Mouse (Mus musculus) spleen, embryonic (tissue): ENCODE data around the gene Dock8.

Experiments
- CTCF ChIA-PET: fragments of 350-600 bp; sonication (Branson Sonifier 250); formaldehyde crosslinking; loops from one replicate; lab custom pipeline; 2022; lab: Charles Lee

Dock8 gene

DNA sequence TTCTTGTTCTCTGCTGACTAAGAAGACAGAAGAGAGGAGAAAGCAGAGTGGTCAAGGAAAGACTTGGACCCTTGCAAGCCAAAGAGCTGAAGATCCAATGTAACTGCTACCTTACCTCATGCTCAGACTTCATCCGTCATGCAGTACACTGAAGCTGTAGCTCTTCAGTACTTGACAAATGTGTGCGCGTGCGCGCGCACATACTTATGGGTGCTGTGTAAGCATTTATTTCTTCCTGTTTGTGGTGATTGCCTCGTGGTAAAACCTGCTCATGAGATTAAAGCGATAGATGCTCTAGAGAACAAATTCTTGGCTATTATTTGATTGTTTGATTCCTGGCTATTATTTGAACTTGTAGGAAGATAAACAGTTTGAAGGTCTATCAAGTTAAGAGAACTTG is 58.5 kb downstream of the Dock8 start:
- CTCF ChIA-PET = interaction anchor here (0.5 to 0.6 kb wide), 2 partner anchors 22 to 50 kb away, joined by 4 read pairs; no protein-coding TSS in a partner anchor

GRCm38 (mm10) chr19:25059847-25060364 is 60.6 kb downstream of the Dock8 start:
- CTCF ChIA-PET = no interaction called here

- CTCF ChIA-PET = interaction anchor here (0.6 kb wide), 1 partner anchor 10 kb away, joined by 8 read pairs; no protein-coding TSS in a partner anchor
Measured at GRCm38 (mm10) chr19:25060375-25060774, 61.0 kb downstream of the Dock8 start.

DNA sequence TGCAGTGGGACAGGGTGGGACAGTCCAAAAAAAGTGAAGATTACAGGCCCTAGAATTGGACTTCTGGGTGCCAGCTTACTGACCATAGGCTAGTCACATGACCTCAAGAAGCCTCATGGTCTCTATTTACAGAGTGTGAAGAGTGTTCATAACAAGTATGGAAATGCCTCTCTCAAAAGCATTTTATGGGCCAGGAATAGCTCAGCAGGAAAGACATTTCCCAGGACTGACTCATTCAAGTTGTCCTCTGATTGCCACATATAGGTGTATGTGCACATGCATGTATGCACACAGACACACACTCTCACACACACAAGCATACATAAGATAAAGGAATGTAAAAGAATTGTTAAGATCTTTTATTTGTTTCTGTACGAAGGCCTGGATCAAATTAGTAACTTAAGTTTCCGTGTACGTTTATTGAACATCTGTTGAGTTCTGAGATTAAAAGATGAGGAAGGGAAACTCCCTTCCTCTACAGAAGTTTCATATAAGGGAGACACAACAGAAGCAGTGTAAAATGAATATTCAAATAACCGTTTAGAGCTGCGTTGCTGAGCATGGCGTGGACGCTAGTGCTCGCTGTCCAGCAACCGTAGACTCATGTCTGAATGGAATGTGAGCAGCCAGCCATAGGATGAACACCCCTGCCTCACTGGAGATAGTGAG is 63.0 kb downstream of the Dock8 start:
- CTCF ChIA-PET = interaction anchor here (0.7 kb wide), 1 partner anchor 45 kb away, joined by 3 read pairs; no protein-coding TSS in a partner anchor

DNA sequence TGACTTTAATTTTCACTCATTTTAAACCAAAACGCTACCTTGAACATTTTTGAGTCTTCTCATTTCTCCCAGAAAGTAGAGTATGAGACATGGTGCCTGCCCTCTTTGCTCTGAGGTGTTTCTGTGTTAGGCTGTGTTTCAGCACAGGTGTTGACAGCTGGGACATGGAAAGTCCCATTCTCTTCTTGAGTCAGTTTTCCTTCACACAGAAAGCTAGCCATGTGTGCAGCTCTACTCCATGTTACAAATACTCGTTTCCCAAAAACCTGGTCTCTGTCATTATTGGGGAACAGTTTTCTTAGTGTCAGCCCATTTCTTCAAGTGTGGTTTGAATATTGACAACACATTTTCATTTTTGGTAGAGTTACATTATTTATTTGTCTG is 63.5 kb downstream of the Dock8 start:
- CTCF ChIA-PET = interaction anchor here (0.7 kb wide), 1 partner anchor 45 kb away, joined by 3 read pairs; no protein-coding TSS in a partner anchor

- CTCF ChIA-PET = no interaction called here
Measured at GRCm38 (mm10) chr19:25066229-25066628, 66.9 kb downstream of the Dock8 start.

DNA sequence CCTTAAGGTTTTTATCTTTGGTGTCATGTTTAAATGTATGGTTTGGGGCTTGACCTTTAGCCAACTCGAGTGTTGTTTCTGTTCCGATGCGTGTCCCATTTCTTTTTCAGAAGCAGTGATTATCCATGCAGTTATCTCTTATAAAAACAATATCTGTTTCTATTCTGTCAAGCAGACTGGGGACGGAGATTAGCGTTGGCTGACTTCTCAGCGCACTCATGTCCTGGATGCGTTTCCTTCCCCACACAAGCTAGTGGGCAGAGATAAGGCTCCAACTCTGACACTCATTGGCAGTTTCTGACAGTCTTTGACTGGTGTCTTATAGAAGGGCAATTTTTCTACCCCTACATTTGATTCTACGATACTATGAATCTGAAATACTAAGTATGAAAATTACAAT is 69.2 kb downstream of the Dock8 start:
- CTCF ChIA-PET = no interaction called here

DNA sequence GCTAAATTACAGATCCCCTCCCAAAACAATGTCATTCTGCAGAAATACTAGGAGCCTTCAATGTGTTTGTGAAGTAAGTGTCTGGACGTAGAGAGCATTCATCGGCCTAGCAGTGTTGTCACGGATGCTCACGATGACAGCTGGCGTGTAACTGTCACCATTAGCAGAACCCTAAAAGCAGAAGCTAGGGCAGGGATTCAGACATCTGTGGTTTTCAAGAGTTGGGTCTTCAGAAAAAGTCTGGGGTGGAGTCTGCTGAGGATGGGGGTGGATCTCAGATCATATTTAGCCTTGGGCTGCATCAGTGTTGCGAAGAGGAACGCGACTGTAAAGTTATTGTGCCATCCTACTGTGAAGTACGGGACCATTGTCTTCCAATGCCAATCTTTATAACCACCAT is 73.2 kb downstream of the Dock8 start:
- CTCF ChIA-PET = no interaction called here

- CTCF ChIA-PET = no interaction called here
Measured at GRCm38 (mm10) chr19:25074741-25075140, 75.4 kb downstream of the Dock8 start.

DNA sequence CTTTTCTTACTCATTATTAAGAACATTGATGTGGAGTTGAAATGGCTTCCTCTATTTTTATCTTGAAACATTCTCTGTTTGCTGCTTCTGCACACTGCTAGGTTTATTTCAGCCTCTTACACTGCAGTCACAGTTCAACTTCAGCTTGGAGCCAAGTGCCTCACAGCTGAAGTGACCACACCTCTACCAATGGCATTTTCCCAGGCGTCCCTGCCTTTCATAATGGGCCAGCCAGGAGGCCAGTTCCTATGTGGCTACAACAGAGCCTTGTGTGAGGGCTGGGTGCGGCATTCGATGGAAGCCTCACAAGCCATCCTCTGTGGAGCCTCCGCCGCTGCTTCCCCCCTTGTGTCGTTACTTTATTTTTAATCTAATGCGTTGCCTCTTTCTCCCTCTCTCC is 78.3 kb downstream of the Dock8 start:
- CTCF ChIA-PET = no interaction called here

DNA sequence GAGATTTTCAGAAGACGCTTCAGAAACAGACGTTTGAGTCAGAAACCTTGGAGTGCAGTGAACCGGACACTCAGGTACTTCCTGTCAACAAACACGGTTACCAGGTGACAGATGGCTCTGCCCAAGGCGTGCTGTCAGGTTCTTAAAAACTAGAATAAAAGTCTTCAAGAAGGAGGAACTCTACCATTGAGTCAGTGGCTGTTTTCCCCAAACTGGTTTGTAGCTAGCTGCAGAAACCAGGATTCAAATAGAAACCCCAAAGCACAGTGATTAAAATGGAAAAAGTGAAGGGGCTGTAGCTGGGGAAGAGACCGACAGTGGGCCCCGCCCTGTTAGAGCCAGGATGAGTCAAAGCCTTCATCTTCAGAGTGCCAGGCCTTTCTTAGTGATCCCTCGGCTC is 78.8 kb downstream of the Dock8 start:
- CTCF ChIA-PET = no interaction called here

DNA sequence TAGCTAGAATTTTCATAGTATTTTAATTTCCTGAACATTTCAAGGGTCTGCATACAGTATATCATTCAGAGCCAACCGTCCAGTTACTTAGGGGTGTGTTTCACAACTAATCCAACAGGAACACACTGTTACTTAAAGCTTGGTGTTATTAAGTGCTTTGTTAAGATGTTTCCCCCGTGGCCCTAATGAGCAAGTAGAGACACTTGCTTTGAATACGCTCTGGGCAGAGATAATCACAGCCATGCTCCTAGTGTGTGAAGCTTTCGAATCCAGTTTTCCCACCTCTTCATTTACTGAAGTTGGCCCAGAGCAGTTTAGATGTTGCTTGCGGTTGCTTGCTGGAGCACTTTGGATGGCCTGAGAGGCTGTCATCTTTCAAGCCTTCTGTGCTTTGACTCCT is 80.8 kb downstream of the Dock8 start:
- CTCF ChIA-PET = no interaction called here

GRCm38 (mm10) chr19:25082839-25083238 is 83.5 kb downstream of the Dock8 start:
- CTCF ChIA-PET = no interaction called here

- CTCF ChIA-PET = no interaction called here
Measured at GRCm38 (mm10) chr19:25087181-25087580, 87.8 kb downstream of the Dock8 start.

DNA sequence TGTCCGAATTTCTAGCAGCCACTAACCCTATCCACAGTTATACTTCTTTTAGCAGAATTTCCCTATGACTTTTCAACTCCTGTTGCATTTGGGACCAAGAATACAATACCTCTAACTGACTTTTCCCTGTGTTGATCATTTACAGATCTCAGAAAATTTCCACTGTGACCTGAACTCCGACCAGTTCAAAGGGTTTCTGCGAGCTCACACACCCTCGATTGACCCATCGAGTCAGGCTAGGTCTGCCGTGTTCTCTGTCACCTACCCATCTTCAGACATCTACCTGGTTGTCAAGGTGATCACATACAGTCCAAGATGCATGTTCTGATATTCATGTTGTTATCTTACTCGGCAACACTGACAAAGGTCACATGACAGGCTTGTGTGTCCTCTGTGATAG is 90.4 kb downstream of the Dock8 start:
- CTCF ChIA-PET = no interaction called here

DNA sequence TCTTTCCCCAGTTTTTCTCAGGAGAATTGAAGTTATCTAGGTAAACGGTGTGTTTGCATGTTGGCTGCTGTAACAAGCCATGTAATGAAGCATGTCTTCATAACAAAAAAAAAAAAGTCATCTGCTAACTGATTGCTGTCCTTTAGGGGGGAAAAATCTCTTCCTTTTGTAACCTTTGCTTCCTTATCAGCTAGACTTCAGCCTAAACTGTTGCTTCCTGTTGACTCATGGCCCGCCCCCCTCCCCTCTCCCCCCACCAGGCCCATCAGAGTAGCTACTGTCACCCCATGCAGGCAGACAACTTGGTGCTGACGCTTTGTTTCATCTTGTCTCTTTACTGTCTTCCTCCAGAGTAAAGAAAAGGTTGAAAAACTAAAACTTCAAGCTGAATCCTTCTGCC is 95.8 kb downstream of the Dock8 start:
- CTCF ChIA-PET = interaction anchor here (1.2 kb wide), 1 partner anchor 11 kb away, joined by 3 read pairs; no protein-coding TSS in a partner anchor

DNA sequence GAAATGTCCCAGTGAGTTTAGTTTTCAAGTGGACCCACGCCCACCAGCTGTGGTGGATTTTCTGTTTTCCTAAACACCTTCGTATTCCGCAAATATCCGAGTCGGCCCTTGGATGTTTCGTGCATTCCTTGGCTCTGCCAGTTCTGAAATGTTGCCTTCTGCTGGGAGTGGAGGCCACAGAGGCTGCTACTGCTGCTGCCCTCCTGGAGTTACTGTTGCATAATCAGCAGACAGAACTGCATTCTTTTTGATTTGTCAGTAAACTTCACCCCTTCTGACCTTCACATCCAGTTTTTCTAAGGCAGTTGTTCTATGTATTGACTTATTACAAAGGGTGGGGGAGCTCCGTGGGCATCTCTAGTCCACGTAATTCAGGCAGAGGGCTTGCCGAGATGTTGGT is 97.0 kb downstream of the Dock8 start:
- CTCF ChIA-PET = no interaction called here

DNA sequence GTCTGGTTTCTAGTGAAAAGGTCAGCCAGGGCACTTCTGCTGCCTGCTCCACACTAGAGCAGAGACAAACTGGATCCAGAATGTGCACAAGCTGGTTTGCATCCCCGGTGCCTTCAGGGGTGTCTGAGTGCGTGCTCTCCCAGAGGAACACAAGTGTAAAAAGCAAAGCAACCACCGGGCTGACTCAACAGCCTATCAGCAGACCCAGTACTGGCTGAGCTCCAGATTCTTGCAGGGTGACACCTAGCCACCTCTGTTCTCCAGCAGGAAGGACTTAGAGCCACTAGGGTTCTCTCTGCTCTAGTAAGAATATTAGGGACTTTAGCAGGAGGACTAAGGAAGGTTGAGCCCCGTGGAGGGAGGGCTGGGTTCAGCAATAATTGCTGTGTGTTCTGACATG is 97.7 kb downstream of the Dock8 start:
- CTCF ChIA-PET = no interaction called here

DNA sequence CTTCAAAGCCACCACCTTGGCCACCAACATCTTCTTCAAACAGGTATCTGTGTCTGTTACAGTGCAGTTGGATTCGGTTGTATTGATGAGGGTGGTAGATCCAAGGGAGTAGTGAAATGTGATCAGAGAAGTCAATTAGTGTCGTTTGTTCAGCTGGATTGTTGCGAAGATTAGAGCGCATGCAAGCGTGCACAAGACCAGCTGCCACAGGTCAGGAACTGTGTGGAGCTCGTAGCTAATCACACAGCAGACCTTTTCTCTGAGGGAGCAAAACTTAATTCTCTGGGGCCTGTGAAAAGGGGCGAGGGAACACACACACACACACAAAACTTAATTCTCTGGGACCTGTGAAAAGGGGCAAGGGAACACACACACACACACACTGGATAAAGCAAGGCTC is 98.2 kb downstream of the Dock8 start:
- CTCF ChIA-PET = no interaction called here

DNA sequence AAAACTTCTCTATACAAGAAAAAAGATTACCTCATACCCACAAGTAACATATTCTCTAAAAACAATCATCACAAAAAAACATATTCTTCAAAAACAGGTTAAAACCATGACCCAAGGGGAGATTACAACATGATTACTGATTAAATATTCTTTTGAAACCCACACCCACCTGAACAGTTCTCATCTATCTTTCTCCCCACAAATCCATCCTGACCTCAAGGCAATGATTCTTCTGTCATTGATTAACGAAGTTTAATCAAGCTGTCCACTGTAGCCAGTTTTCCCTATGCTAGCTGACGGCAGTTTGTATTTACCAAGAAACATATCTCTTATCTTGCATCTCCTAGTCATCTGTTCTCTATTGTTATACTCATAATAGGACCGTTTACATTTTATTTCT is 98.6 kb downstream of the Dock8 start:
- CTCF ChIA-PET = no interaction called here

DNA sequence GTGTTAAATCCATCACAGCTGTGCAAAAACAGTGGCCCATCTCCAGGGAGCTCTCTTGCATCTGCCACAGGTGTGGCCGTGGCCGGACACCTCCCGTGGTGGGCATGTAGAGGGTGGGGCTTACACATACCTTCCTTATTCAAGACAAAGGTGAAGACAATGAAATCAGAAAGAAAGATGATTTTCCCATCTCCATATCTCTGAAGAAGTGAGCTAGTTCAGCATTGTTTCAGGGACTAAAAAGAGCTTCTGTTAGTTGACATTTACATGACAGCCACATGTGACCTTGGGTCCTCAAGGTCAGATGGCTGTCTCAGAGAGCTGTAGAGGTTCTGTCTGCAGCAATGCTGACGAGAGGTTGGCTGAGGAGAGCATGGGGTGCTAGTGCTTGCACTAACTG is 99.6 kb downstream of the Dock8 start:
- CTCF ChIA-PET = no interaction called here

DNA sequence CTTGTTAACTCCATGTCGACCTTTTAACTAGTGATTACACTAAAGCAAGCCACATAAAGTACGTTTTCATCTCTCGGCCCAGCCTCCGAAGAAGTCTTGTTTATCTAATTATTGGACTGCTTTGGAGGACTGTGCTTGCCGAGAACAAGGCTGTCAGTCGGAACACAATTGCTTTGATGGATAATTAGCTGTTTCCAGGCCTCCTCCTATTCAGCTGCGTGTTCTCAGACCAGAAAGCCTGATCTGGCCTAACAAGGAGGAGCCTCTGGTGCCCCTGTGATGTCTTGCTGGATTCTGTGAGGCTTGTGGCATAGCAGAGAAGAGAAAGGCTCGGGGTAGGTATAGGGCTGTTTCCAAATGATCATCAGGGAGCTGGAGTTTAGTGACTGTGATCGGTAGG is 106.3 kb downstream of the Dock8 start:
- CTCF ChIA-PET = interaction anchor here (0.7 kb wide), 1 partner anchor 41 kb away, joined by 12 read pairs; no protein-coding TSS in a partner anchor

GRCm38 (mm10) chr19:25106315-25106714 is 107.0 kb downstream of the Dock8 start:
- CTCF ChIA-PET = no interaction called here
